Mouse (Mus musculus): ENCODE data around the gene Eef1g. TPM values are rescaled to one million over a fixed set of nuclear protein-coding genes. Genes with fewer than 3 reads are reported as not detected.
A peak's percentile ranks its signal among the peaks of the same experiment; 100 is the strongest.

Eef1g gene
- polyA plus RNA-seq, 1 experiment from 2014 or later = 240 TPM

GRCm38 (mm10) chr19:8987816-8988215 lies 21.0 kb downstream of the Eef1g start:
- H3K36me3 ChIP-seq (ENCODE audit: control insufficient read depth, insufficient read depth) = no peaks in the 10 kb centered on the region
- ATAC-seq (replicated peaks; ENCODE audit: extremely low read depth, insufficient read depth, low FRiP score) = peak; percentile 3; the same call in 1 of the 2 replicates
- H3K4me2 ChIP-seq (ENCODE audit: low read depth, low read length) = peak overlapping the region; percentile 82
- no peak overlapping the region; the same call in 1 of the 2 replicates for H3K4me3 ChIP-seq (ENCODE audit: low read length)
- no peaks in the 10 kb centered on the region for H3K9me3 ChIP-seq (replicated peaks; ENCODE audit: control insufficient read depth, low read length)
- WGBS = 33% methylated on average over 2 of the region's 2 CpGs
- H3K27me3 ChIP-seq (ENCODE audit: control insufficient read depth, insufficient read depth, low read length) = no peaks in the 10 kb centered on the region
- H3K27ac ChIP-seq (ENCODE audit: low read length) = peak overlapping the region; percentile 99
- H3K9ac ChIP-seq (ENCODE audit: low read length) = peak overlapping the region; percentile 97
- H3K4me1 ChIP-seq (ENCODE audit: control insufficient read depth, insufficient read depth, low read length) = peaks cover 70% of the 10 kb centered on the region

- Histone ChIP-seq H3K9ac (ENCODE audit: low read length) (peak overlapping the region; percentile 97), H3K27me3 (ENCODE audit: control insufficient read depth, insufficient read depth, low read length) (no peaks in the 10 kb centered on the region), H3K4me3 (ENCODE audit: low read length) (peak overlapping the region; percentile 89), H3K27ac (ENCODE audit: low read length) (peak overlapping the region; percentile 99), H3K4me1 (ENCODE audit: control insufficient read depth, insufficient read depth, low read length) (peaks cover 69% of the 10 kb centered on the region), H3K36me3 (ENCODE audit: control insufficient read depth, insufficient read depth) (no peaks in the 10 kb centered on the region), H3K4me2 (ENCODE audit: low read depth, low read length) (peak overlapping the region; percentile 82), H3K9me3 (replicated peaks; ENCODE audit: control insufficient read depth, low read length) (no peaks in the 10 kb centered on the region)
- 26% methylated on average over 15 of the region's 15 CpGs for WGBS
- no peak for ATAC-seq (replicated peaks; ENCODE audit: extremely low read depth, insufficient read depth, low FRiP score)
Measured at GRCm38 (mm10) chr19:8988346-8989065, 21.7 kb downstream of the Eef1g start.

- no peaks in the 10 kb centered on the region for H3K36me3 ChIP-seq (ENCODE audit: control insufficient read depth, insufficient read depth)
- no peaks in the 10 kb centered on the region for H3K9me3 ChIP-seq (replicated peaks; ENCODE audit: control insufficient read depth, low read length)
- peaks cover 69% of the 10 kb centered on the region for H3K4me1 ChIP-seq (ENCODE audit: control insufficient read depth, insufficient read depth, low read length)
- H3K27me3 ChIP-seq (ENCODE audit: control insufficient read depth, insufficient read depth, low read length) = no peaks in the 10 kb centered on the region
- H3K4me2 ChIP-seq (ENCODE audit: low read depth, low read length) = peak within 1 kb of the TSS; percentile 82
- WGBS = under 1% methylated on average over 42 of the region's 42 CpGs
- H3K9ac ChIP-seq (ENCODE audit: low read length) = peak within 1 kb of the TSS; percentile 97
- peak within 1 kb of the TSS; percentile 89 for H3K4me3 ChIP-seq (ENCODE audit: low read length)
- peak; percentile 77 for ATAC-seq (replicated peaks; ENCODE audit: extremely low read depth, insufficient read depth, low FRiP score)
- peak within 1 kb of the TSS; percentile 99 for H3K27ac ChIP-seq (ENCODE audit: low read length)
Measured at GRCm38 (mm10) chr19:8989066-8989566, 22.3 kb downstream of the Eef1g start, which contains the start of gene Ahnak. Ahnak (plus strand) TSS chr19:8989284.

- peak overlapping the region; percentile 97 for H3K9ac ChIP-seq (ENCODE audit: low read length)
- peak; percentile 68 for ATAC-seq (replicated peaks; ENCODE audit: extremely low read depth, insufficient read depth, low FRiP score)
- peak overlapping the region; percentile 89 for H3K4me3 ChIP-seq (ENCODE audit: low read length)
- peaks cover 69% of the 10 kb centered on the region for H3K4me1 ChIP-seq (ENCODE audit: control insufficient read depth, insufficient read depth, low read length)
- H3K4me2 ChIP-seq (ENCODE audit: low read depth, low read length) = peak overlapping the region; percentile 82
- WGBS = under 1% methylated on average over 53 of the region's 53 CpGs
- H3K27ac ChIP-seq (ENCODE audit: low read length) = peak overlapping the region; percentile 99
- H3K27me3 ChIP-seq (ENCODE audit: control insufficient read depth, insufficient read depth, low read length) = no peaks in the 10 kb centered on the region
- H3K9me3 ChIP-seq (replicated peaks; ENCODE audit: control insufficient read depth, low read length) = no peaks in the 10 kb centered on the region
- H3K36me3 ChIP-seq (ENCODE audit: control insufficient read depth, insufficient read depth) = no peaks in the 10 kb centered on the region
Measured at GRCm38 (mm10) chr19:8989567-8990431, 23.0 kb downstream of the Eef1g start.

GRCm38 (mm10) chr19:8990432-8991102 lies 23.7 kb downstream of the Eef1g start:
- H3K27me3 ChIP-seq (ENCODE audit: control insufficient read depth, insufficient read depth, low read length) = no peaks in the 10 kb centered on the region
- peak; percentile 26 for ATAC-seq (replicated peaks; ENCODE audit: extremely low read depth, insufficient read depth, low FRiP score)
- H3K36me3 ChIP-seq (ENCODE audit: control insufficient read depth, insufficient read depth) = no peaks in the 10 kb centered on the region
- H3K27ac ChIP-seq (ENCODE audit: low read length) = peak overlapping the region; percentile 99
- peak overlapping the region; percentile 97 for H3K9ac ChIP-seq (ENCODE audit: low read length)
- no peaks in the 10 kb centered on the region for H3K9me3 ChIP-seq (replicated peaks; ENCODE audit: control insufficient read depth, low read length)
- WGBS = 13% methylated on average over 15 of the region's 15 CpGs
- H3K4me1 ChIP-seq (ENCODE audit: control insufficient read depth, insufficient read depth, low read length) = peaks cover 71% of the 10 kb centered on the region
- peak overlapping the region; percentile 89 for H3K4me3 ChIP-seq (ENCODE audit: low read length)
- H3K4me2 ChIP-seq (ENCODE audit: low read depth, low read length) = peak overlapping the region; percentile 82

- Histone ChIP-seq H3K27me3 (ENCODE audit: control insufficient read depth, insufficient read depth, low read length) (no peaks in the 10 kb centered on the region), H3K4me1 (ENCODE audit: control insufficient read depth, insufficient read depth, low read length) (peaks cover 70% of the 10 kb centered on the region), H3K9ac (ENCODE audit: low read length) (peak overlapping the region; percentile 97), H3K4me2 (ENCODE audit: low read depth, low read length) (peak overlapping the region; percentile 82), H3K36me3 (ENCODE audit: control insufficient read depth, insufficient read depth) (no peaks in the 10 kb centered on the region), H3K27ac (ENCODE audit: low read length) (peak overlapping the region; percentile 99), H3K9me3 (replicated peaks; ENCODE audit: control insufficient read depth, low read length) (no peaks in the 10 kb centered on the region), H3K4me3 (ENCODE audit: low read length) (peak overlapping the region; percentile 89)
- ATAC-seq (replicated peaks; ENCODE audit: extremely low read depth, insufficient read depth, low FRiP score) = no peak
- WGBS = 38% methylated on average over 4 of the region's 4 CpGs
Measured at GRCm38 (mm10) chr19:8991245-8991870, 24.5 kb downstream of the Eef1g start.

GRCm38 (mm10) chr19:8991871-8992735 lies 25.3 kb downstream of the Eef1g start:
- H3K4me1 ChIP-seq (ENCODE audit: control insufficient read depth, insufficient read depth, low read length) = peaks cover 77% of the 10 kb centered on the region

More at GRCm38 (mm10) chr19:8991871-8992735, 25.3 kb downstream of the Eef1g start:
- H3K9me3 ChIP-seq (replicated peaks; ENCODE audit: control insufficient read depth, low read length) = no peaks in the 10 kb centered on the region
- ATAC-seq (replicated peaks; ENCODE audit: extremely low read depth, insufficient read depth, low FRiP score) = no peak
- H3K4me2 ChIP-seq (ENCODE audit: low read depth, low read length) = peak overlapping the region; percentile 82
- H3K36me3 ChIP-seq (ENCODE audit: control insufficient read depth, insufficient read depth) = no peaks in the 10 kb centered on the region
- H3K4me3 ChIP-seq (ENCODE audit: low read length) = peak overlapping the region; percentile 89
- H3K27me3 ChIP-seq (ENCODE audit: control insufficient read depth, insufficient read depth, low read length) = no peaks in the 10 kb centered on the region
- peak overlapping the region; percentile 99 for H3K27ac ChIP-seq (ENCODE audit: low read length)
- H3K9ac ChIP-seq (ENCODE audit: low read length) = peak overlapping the region; percentile 97
- 53% methylated on average over 13 of the region's 13 CpGs for WGBS
